Mouse (Mus musculus): ENCODE measurements around the gene Nlgn2.

The Nlgn2 gene

DNA sequence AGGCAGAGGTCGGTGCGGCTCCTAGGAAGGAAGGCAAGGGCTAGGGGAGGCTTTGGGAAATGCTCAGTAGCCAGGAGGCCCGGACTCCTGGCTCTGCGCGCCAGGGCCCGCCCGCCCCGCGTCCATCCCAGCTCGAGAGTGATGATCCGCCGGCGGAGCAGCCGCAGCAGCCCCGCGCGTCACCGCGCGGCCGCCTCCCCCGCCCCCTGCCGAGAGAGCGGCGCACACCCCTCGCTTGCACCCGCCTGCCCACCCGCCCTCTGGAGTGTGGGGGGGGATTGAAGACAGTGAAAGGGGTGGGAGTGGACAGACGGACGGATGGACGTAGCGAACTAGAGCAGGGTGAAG is at the start of gene Nlgn2:
Gene Nlgn2 (minus strand): TSS at position 181 of the 348 bp plus-strand sequence.
- no peak for DNase-seq (ENCODE audit: low read depth, low spot score)

- no peak for DNase-seq (ENCODE audit: low read depth, low spot score)
Observed at GRCm38 (mm10) chr11:69886907-69887635, 49.5 kb upstream of the Nlgn2 start.

- no peak for DNase-seq (ENCODE audit: low read depth, low spot score)
Observed at GRCm38 (mm10) chr11:69884663-69885062, 47.1 kb upstream of the Nlgn2 start.

DNA sequence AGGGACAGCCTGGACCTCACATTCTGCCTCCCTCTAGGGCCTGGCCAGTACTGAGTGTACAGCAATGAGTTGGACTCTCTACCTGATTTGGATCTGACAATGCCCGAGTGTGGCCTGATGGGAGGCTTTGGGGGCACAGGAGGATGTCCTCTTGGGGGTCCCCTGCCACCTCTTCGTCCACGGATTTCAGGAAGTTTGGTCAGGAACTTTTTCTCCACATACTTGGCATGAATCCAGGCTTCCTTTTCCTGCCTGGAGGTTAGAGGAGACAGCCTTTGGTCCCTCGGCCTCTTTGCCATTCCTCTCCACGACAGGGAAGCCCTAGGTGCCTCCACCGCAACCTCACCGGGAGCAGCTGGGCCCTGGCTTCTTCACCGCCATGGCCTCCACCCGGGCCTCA is 46.7 kb upstream of the Nlgn2 start:
- DNase-seq (ENCODE audit: low read depth, low spot score), result no peak

DNA sequence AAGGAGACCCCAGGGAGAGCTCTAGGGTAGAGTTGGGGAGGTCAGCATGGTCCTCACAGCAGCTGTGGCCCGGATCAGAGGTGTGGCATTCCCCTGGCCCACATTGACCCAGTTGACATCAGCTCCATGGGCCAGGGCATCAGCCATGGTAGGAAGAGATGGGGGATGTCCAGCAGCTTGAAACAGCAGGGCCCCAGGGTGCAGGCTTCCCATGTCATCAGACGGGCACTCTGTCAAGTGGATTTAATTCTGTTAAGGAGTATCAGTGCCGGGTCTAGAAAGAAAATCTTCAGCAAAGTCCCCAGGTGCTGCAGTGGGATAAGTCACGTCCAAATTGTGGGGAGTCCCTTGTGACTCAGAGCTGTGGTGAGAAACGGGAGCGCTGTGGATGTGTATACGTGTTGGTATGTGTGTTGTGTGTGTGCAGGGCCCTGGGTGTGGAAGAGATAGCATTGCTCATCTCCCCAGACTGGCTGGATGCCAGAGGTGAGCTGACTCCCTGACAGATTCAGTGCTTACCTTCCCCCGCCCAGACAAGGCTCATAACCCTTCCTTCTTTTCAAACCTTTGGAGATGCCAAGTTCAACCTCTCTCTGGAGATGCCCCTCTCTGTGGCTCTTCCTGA is 46.1 kb upstream of the Nlgn2 start:
- DNase-seq (ENCODE audit: low read depth, low spot score), result no peak

- DNase-seq (ENCODE audit: low read depth, low spot score), result no peak
Observed at GRCm38 (mm10) chr11:69883066-69883465, 45.5 kb upstream of the Nlgn2 start.

- DNase-seq (ENCODE audit: low read depth, low spot score), result no peak
Observed at GRCm38 (mm10) chr11:69881787-69882670, 44.4 kb upstream of the Nlgn2 start.

DNA sequence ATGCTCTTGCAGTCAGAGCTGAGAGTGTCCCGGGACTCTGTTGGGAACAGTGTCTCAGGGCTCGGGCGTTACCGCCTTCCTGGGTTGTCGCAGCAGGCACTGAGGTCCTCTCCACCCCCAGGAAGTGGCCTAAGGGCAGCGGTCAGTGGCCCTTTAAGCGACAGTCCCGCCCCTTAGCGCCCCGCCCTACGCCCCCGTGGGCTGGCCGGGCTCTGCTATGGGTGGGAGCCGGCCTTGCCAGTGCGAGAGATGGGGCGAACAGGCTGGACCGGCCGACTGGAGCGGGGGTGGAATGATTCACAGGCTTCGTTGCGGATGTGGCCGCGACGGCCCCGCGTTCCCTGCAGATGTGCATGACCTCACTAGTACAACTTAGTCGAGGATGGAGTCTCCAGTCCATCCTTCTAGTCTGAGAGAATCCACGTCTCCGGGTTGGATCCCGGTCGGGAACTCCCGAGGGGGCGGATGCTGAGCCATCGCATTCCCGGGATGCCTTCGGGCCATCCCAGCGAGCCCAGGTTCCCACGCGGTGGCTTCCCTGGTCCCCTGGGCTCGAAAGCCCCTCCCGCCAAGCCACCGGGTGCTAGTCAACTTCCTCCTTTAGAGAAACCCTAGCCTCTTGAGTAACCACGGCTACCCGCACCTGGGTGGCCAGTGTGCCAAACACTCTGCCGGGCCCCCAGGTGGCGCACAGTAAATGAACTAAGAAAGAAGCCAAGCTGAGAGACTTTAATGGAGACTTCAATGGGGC is 43.4 kb upstream of the Nlgn2 start, which contains the start of gene Kctd11:
Gene Kctd11 (minus strand): TSS at position 554 of the 751 bp plus-strand sequence.
- no peak for DNase-seq (ENCODE audit: low read depth, low spot score)

- no peak for DNase-seq (ENCODE audit: low read depth, low spot score)
Observed at GRCm38 (mm10) chr11:69880506-69880852, 42.9 kb upstream of the Nlgn2 start.

GRCm38 (mm10) chr11:69879711-69880110 is 42.1 kb upstream of the Nlgn2 start:
- DNase-seq (ENCODE audit: low read depth, low spot score), result no peak

DNA sequence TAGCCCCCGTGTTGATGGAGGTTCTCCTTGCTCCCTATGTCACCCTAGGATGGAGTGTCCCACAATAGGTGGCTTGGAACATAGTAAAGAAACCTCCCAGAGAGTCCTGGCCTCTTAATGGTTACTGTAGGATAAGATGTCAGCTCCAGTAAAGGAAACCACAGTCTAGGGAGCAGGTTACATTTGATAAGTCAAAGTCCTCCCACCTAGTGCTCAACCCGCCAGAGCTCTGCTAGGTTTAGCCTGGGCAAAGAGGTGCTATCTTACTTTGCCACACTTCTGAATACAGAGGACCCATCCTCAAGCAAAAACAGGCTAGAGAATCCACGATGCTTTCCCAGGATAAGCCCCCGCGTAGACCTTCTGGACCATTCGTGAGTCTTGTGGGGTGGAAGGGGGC is 41.4 kb upstream of the Nlgn2 start:
- DNase-seq (ENCODE audit: low read depth, low spot score), result no peak

DNA sequence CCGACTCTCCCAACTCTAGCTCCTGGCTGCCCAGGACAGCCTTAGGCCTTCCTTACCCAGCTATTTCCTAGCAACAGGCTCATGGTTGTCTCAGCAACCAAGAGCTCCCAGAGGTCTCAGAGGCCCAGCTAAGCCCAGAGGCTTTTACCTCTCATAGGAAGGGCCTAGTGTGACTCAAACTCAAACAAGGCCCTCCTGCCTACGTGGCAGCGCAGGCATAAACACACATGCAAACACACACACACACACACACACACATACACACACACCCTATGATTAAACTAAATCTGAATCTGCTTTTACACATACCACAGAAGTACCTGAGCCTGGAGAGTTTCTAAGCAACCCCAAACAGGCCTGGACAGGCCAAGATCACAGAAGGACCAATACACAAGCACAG is 40.8 kb upstream of the Nlgn2 start:
- DNase-seq (ENCODE audit: low read depth, low spot score), result no peak

DNA sequence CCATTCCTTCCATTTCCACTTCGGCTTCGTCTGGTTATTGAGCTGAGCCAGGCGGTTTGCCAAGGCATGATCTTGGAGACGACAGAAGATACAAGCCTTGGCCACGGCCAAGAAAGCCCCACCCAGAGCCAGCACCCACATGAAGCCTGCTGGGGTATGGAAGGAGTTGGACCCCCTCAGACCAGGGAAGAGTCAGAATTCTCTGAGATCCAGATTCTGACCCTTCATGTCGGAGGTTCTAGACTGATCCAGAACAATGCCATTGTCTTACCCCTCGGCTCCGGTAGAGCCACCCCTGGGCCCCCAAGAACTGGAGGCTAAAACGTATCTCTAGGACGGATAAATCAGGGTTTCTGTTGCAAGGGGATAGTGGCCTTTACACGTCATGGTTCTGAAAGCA is 40.3 kb upstream of the Nlgn2 start, which contains the start of gene Tmem95:
Gene Tmem95 (minus strand): TSS at position 141 of the 400 bp plus-strand sequence.
- no peak for DNase-seq (ENCODE audit: low read depth, low spot score)

- peak; percentile 79 for DNase-seq (ENCODE audit: low read depth, low spot score)
Observed at GRCm38 (mm10) chr11:69876867-69877266, 39.3 kb upstream of the Nlgn2 start.

- no peak for DNase-seq (ENCODE audit: low read depth, low spot score)
Observed at GRCm38 (mm10) chr11:69876186-69876585, 38.6 kb upstream of the Nlgn2 start.

- DNase-seq (ENCODE audit: low read depth, low spot score), result no peak
Observed at GRCm38 (mm10) chr11:69872451-69872850, 34.9 kb upstream of the Nlgn2 start.

DNA sequence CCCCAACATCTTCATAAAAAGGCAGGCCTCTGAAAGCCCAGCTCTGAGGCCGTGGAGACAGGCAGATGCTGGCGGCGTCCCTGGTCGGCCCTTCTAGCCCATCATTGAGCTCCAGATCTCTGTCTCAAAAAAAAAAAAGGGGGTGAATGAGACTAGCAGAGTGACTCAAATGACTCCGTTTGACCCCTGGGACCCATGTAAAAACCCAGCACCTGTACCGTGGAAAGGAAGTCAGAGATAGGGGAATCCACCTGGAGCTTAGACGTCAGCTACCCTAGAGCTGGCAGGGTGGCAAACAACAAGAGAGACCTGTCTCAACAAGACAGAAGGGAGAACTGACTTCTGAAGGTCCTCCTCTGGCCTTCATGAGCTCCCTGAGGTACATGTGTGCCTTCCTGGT is 34.2 kb upstream of the Nlgn2 start:
- DNase-seq (ENCODE audit: low read depth, low spot score), result no peak

DNA sequence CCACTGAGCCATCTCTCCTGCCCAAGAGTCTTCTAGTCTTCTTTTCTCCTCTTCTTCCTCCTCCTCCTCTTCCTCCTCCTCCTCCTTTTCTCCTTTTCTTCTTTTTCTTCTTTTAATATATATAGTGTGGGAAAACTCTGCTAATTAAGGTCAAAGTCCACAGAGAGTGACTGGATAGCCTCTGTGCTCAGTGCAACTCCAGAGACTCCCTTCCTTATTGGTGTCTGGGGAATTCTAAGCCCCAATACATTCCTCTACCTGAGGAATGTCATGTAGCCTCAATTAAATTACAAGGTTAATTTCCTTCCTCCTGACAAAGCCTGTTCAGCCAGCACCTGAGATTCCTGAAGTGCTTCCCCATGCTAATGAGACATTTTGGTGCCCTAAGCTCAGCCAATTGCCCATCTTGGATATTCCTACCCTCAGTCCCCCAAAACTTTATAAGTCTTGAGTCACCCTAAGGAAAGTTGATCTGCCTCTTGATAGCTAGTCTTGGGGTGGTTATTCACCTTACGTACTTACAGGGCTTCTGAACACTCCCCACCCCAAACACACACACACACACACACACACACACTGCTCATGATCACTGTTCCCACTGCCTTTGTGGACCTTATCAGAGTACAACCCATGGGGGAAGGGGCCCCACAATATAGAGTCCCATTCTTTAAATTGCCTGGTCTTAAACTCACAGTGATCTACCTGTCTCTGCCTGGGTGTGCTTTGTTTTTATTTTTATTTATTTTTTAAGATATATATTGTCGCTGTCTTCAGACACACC is 32.9 kb upstream of the Nlgn2 start:
- no peak for DNase-seq (ENCODE audit: low read depth, low spot score)

GRCm38 (mm10) chr11:69867335-69867734 is 29.8 kb upstream of the Nlgn2 start:
- no peak for DNase-seq (ENCODE audit: low read depth, low spot score)

DNA sequence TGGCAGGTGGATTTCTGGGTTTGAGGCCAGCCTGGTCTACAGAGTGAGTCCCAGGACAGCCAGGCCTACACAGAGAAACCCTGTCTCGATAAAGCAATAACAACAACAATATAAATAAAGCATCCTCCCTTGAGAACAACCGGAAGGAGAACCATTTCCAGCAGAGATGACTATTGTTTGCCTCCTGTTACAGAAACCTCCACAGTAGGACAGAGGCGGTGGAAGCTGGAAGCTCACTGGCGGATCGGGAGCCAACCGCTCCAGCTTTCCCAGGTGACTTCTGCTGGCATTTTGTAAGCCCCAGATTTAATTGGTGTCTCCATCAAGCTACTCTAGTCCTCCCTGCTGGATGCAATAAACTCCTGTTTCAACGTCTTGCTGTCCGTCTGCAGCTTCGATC is 28.0 kb upstream of the Nlgn2 start:
- DNase-seq (ENCODE audit: low read depth, low spot score), result no peak
